ENCODE assay signal across 9 mouse cellular contexts in genomic region chr13:77048461-77048860, GRCm38 (mm10).
DNase-seq lines count a peak whose midpoint lies in the region; ATAC-seq and TF ChIP-seq lines count a peak whose summit lies in the region.
"Had no signal": no experiment of that assay in that cellular context is flagged by ENCODE, and none has a peak within 500 bp of the region (broad histone marks: within the 10 kb centered on the region; RNA-seq: fewer than 3 reads in every experiment).

No protein-coding gene starts in this region.

- no peak overlapping the region for H3K27ac ChIP-seq in hindbrain, embryonic 16.5 days (ENCODE audit: low read depth, low read length)
- H3K27ac ChIP-seq in hindbrain, embryonic 11.5 days (ENCODE audit: low read depth, low read length) = no peak overlapping the region
- 0 out of 2 replicates have a peak overlapping the region, but pooled peaks have one; percentile 39 for H3K27ac ChIP-seq in stomach, embryonic 14.5 days (ENCODE audit: low read length)
- no peak overlapping the region for H3K27ac ChIP-seq in stomach, postnatal 0 days (replicated peaks)

- no peak for TF ChIP-seq CTCF in stomach, postnatal 0 days (IDR thresholded peaks at IDR 0.05; ENCODE audit: low read depth)

- no peak for DNase-seq in hindbrain, embryonic 11.5 days (ENCODE audit: low spot score)
- DNase-seq in stomach, postnatal 0 days (ENCODE audit: low spot score) = no peak
- DNase-seq in layer of hippocampus, adult 9-11 months = peak; percentile 61
- DNase-seq in adipocyte (ENCODE audit: low spot score) = no peak
- no peak for DNase-seq in thymus, postnatal 14 days
- DNase-seq: kidney, adult 8-10 months; lung, adult 2 months had no signal

- H3K4me2 ChIP-seq in hindbrain, embryonic 16.5 days (ENCODE audit: low read length) = no peak overlapping the region
- H3K4me2 ChIP-seq in hindbrain, embryonic 11.5 days (replicated peaks; ENCODE audit: low read depth, low read length) = no peak overlapping the region
- H3K4me2 ChIP-seq in stomach, embryonic 14.5 days (replicated peaks; ENCODE audit: low read depth, low read length) = no peak overlapping the region
- no peak overlapping the region for H3K4me2 ChIP-seq in stomach, postnatal 0 days (replicated peaks; ENCODE audit: low read depth)

- no peaks in the 10 kb centered on the region for H3K9me3 ChIP-seq in hindbrain, embryonic 16.5 days (ENCODE audit: control insufficient read depth, low read length)
- no peaks in the 10 kb centered on the region for H3K9me3 ChIP-seq in hindbrain, embryonic 11.5 days (ENCODE audit: control insufficient read depth, low read length)
- no peaks in the 10 kb centered on the region for H3K9me3 ChIP-seq in stomach, embryonic 14.5 days (ENCODE audit: control insufficient read depth, low read depth, low read length)
- H3K9me3 ChIP-seq in stomach, postnatal 0 days (ENCODE audit: control insufficient read depth, low read length) = no peaks in the 10 kb centered on the region

- no peak for TF ChIP-seq EP300 in stomach, postnatal 0 days (optimal IDR thresholded peaks at IDR 0.05)

- no peaks in the 10 kb centered on the region for H3K36me3 ChIP-seq in hindbrain, embryonic 16.5 days (ENCODE audit: control insufficient read depth, insufficient read depth, low read length)
- no peaks in the 10 kb centered on the region for H3K36me3 ChIP-seq in hindbrain, embryonic 11.5 days (ENCODE audit: control insufficient read depth, insufficient read depth, low read length)
- no peaks in the 10 kb centered on the region for H3K36me3 ChIP-seq in stomach, embryonic 14.5 days (ENCODE audit: control insufficient read depth, insufficient read depth, low read length)
- H3K36me3 ChIP-seq in stomach, postnatal 0 days (ENCODE audit: control insufficient read depth, insufficient read depth, low read length) = no peaks in the 10 kb centered on the region

- H3K4me3 ChIP-seq in hindbrain, embryonic 16.5 days (ENCODE audit: low read length) = no peak overlapping the region
- no peak overlapping the region for H3K4me3 ChIP-seq in hindbrain, embryonic 11.5 days (ENCODE audit: low read depth, low read length)
- no peak overlapping the region for H3K4me3 ChIP-seq in stomach, embryonic 14.5 days (ENCODE audit: low read depth, low read length)
- H3K4me3 ChIP-seq in stomach, postnatal 0 days (ENCODE audit: low read depth, low read length) = no peak overlapping the region

- WGBS in hindbrain, embryonic 16.5 days = 70% methylated on average over 1 of the region's 1 CpGs
- WGBS in hindbrain, embryonic 11.5 days = 91% methylated on average over 1 of the region's 1 CpGs
- 51% methylated on average over 1 of the region's 1 CpGs for WGBS in stomach, embryonic 14.5 days
- 47% methylated on average over 1 of the region's 1 CpGs for WGBS in stomach, postnatal 0 days

- H3K4me1 ChIP-seq in hindbrain, embryonic 16.5 days (ENCODE audit: control insufficient read depth, insufficient read depth, low read depth, low read length) = no peaks in the 10 kb centered on the region; the same call in 1 of the 2 replicates
- H3K4me1 ChIP-seq in hindbrain, embryonic 11.5 days (replicated peaks; ENCODE audit: control insufficient read depth, insufficient read depth, low read length) = no peaks in the 10 kb centered on the region
- H3K4me1 ChIP-seq in stomach, embryonic 14.5 days (ENCODE audit: control insufficient read depth, insufficient read depth, low read length) = peaks cover 4% of the 10 kb centered on the region; the same call in 1 of the 2 replicates
- H3K4me1 ChIP-seq in stomach, postnatal 0 days (replicated peaks; ENCODE audit: control insufficient read depth, insufficient read depth) = no peaks in the 10 kb centered on the region

- H3K9ac ChIP-seq in hindbrain, embryonic 16.5 days (ENCODE audit: low read depth, low read length) = no peak overlapping the region
- H3K9ac ChIP-seq in hindbrain, embryonic 11.5 days (ENCODE audit: low read depth, low read length) = no peak overlapping the region
- no peak overlapping the region for H3K9ac ChIP-seq in stomach, embryonic 14.5 days (replicated peaks; ENCODE audit: low read depth, low read length)
- no peak overlapping the region for H3K9ac ChIP-seq in stomach, postnatal 0 days (ENCODE audit: low read length)

- ATAC-seq in hindbrain, embryonic 16.5 days = peak; percentile 53; the same call in 1 of the 2 replicates
- no peak for ATAC-seq in hindbrain, embryonic 11.5 days (ENCODE audit: low FRiP score)
- no peak for ATAC-seq in stomach, embryonic 14.5 days (ENCODE audit: insufficient number of reproducible peaks, insufficient read depth, low FRiP score, low read depth)
- ATAC-seq in stomach, postnatal 0 days (ENCODE audit: low FRiP score, low TSS enrichment) = no peak

- no peaks in the 10 kb centered on the region for H3K27me3 ChIP-seq in hindbrain, embryonic 16.5 days (replicated peaks; ENCODE audit: control insufficient read depth, insufficient read depth, low read length)
- H3K27me3 ChIP-seq in hindbrain, embryonic 11.5 days (ENCODE audit: control insufficient read depth, insufficient read depth, low read length) = no peaks in the 10 kb centered on the region
- H3K27me3 ChIP-seq in stomach, embryonic 14.5 days (ENCODE audit: control insufficient read depth, insufficient read depth, low read length) = no peaks in the 10 kb centered on the region
- no peaks in the 10 kb centered on the region for H3K27me3 ChIP-seq in stomach, postnatal 0 days (ENCODE audit: control insufficient read depth, insufficient read depth, low read length)
